Mouse (Mus musculus): ENCODE results near the gene Itgb1bp1. TPM values are rescaled to one million over a fixed set of nuclear protein-coding genes. Genes with fewer than 3 reads are reported as not detected.

Gene Itgb1bp1
- 7.4 and 13.6 TPM in 2 replicates for polyA plus RNA-seq (2012; ENCODE audit: low replicate concordance)

DNA sequence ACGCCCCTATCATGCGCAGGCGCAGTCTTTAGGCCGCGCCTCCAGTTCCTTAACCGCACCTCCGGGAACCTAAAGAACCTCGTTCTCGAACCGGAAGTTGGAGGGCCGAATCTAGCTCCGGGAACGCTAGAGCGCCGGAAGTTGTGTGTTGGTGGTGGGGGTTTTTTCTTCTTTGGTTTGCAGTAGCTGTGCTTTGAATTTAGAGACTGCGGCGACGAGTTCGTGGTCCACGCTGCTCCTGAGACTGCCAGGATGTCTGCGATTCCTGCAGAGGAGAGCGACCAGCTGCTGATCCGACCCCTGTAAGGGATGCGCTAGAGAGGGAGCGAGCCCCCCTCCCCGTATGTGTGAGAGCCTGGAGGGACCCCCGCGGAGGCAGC is at the start of gene Itgb1bp1:
TSS of gene Itgb1bp1 (minus strand) at position 42 of the 380 bp plus-strand sequence.

GRCm38 (mm10) chr12:21315923-21316868 is 30.1 kb upstream of the Itgb1bp1 start, which contains the start of gene Iah1:
Gene Iah1 (plus strand): TSS chr12:21316389.

GRCm38 (mm10) chr12:21284761-21285441 is 1.2 kb downstream of the Itgb1bp1 start, which contains the start of gene Cpsf3:
Gene Cpsf3 (plus strand): TSS chr12:21285391.

Other genes with a start within 250 kb of the Itgb1bp1 start
- 2.4 and 3.6 TPM in 2 replicates for gene Cpsf3, start 893 bp downstream of the Itgb1bp1 start, polyA plus RNA-seq (2012; ENCODE audit: low replicate concordance)
- 56.7 and 62.6 TPM in 2 replicates for gene Iah1, start 30.1 kb upstream of the Itgb1bp1 start, polyA plus RNA-seq (2012; ENCODE audit: low replicate concordance)
- gene Adam17, start 87.3 kb upstream of the Itgb1bp1 start, polyA plus RNA-seq (2012; ENCODE audit: low replicate concordance) = 14.0 and 20.8 TPM in 2 replicates
- gene Ywhaq, start 131.4 kb upstream of the Itgb1bp1 start, polyA plus RNA-seq (2012; ENCODE audit: low replicate concordance) = 41.3 and 87.3 TPM in 2 replicates

Data from leukemia stem cell, adult 10-12 weeks (primary cell).